Comparison of ENCODE assay signal across 11 mouse cellular contexts in genomic region chr3:157582626-157583405, GRCm38 (mm10). TPM values are rescaled to one million over a fixed set of nuclear protein-coding genes. Genes with fewer than 3 reads are reported as not detected.
DNase-seq lines count a peak whose midpoint lies in the region; ATAC-seq and TF ChIP-seq lines count a peak whose summit lies in the region.
"Had no signal": no experiment of that assay in that cellular context is flagged by ENCODE, and none has a peak within 500 bp of the region (broad histone marks: within the 10 kb centered on the region; RNA-seq: fewer than 3 reads in every experiment).

No protein-coding gene starts in this region.

- H3K4me3 ChIP-seq in lung, embryonic 14.5 days (ENCODE audit: low read depth, low read length): no peak overlapping the region
- H3K4me3 ChIP-seq in embryonic facial prominence, embryonic 10.5 days: no peak overlapping the region
- no peak overlapping the region for H3K4me3 ChIP-seq in hindbrain, postnatal 0 days (ENCODE audit: low read length)
- H3K4me3 ChIP-seq in midbrain, embryonic 14.5 days (replicated peaks; ENCODE audit: low read depth, low read length): no peak overlapping the region

- no peak overlapping the region for H3K4me2 ChIP-seq in lung, embryonic 14.5 days
- H3K4me2 ChIP-seq in hindbrain, postnatal 0 days (ENCODE audit: low read depth, low read length): no peak overlapping the region
- no peak overlapping the region for H3K4me2 ChIP-seq in midbrain, embryonic 14.5 days (ENCODE audit: low read length)

- H3K4me1 ChIP-seq in lung, embryonic 14.5 days (ENCODE audit: insufficient read depth): peaks cover 6% of the 10 kb centered on the region; the same call in 1 of the 2 replicates
- peaks cover 13% of the 10 kb centered on the region for H3K4me1 ChIP-seq in embryonic facial prominence, embryonic 10.5 days
- no peaks in the 10 kb centered on the region for H3K4me1 ChIP-seq in hindbrain, postnatal 0 days (ENCODE audit: insufficient read depth, low read length)
- H3K4me1 ChIP-seq in midbrain, embryonic 14.5 days (ENCODE audit: control insufficient read depth, insufficient read depth, low read length): no peaks in the 10 kb centered on the region

- no peaks in the 10 kb centered on the region for H3K9me3 ChIP-seq in lung, embryonic 14.5 days (ENCODE audit: low read depth, low read length)
- no peaks in the 10 kb centered on the region for H3K9me3 ChIP-seq in embryonic facial prominence, embryonic 10.5 days
- H3K9me3 ChIP-seq in hindbrain, postnatal 0 days (ENCODE audit: low read length): no peaks in the 10 kb centered on the region
- H3K9me3 ChIP-seq in midbrain, embryonic 14.5 days (ENCODE audit: control insufficient read depth, low read length): no peaks in the 10 kb centered on the region

- no peak overlapping the region for H3K27ac ChIP-seq in lung, embryonic 14.5 days (ENCODE audit: low read depth)
- 0 out of 2 replicates have a peak overlapping the region, but pooled peaks have one; percentile 40 for H3K27ac ChIP-seq in embryonic facial prominence, embryonic 10.5 days (replicated peaks)
- H3K27ac ChIP-seq in hindbrain, postnatal 0 days: no peak overlapping the region
- no peak overlapping the region for H3K27ac ChIP-seq in midbrain, embryonic 14.5 days (replicated peaks; ENCODE audit: low read depth, low read length)

- H3K9ac ChIP-seq in lung, embryonic 14.5 days: no peak overlapping the region
- H3K9ac ChIP-seq in hindbrain, postnatal 0 days (replicated peaks; ENCODE audit: low read length): no peak overlapping the region
- no peak overlapping the region for H3K9ac ChIP-seq in midbrain, embryonic 14.5 days (replicated peaks; ENCODE audit: low read length)

- TF ChIP-seq CTCF in lung, embryonic 14.5 days (IDR thresholded peaks at IDR 0.05; ENCODE audit: low read depth): no peak
- no peak for TF ChIP-seq CTCF in hindbrain, postnatal 0 days (IDR thresholded peaks at IDR 0.05; ENCODE audit: low read depth)

- H3K27me3 ChIP-seq in lung, embryonic 14.5 days (ENCODE audit: insufficient read depth, low read length): no peaks in the 10 kb centered on the region
- H3K27me3 ChIP-seq in embryonic facial prominence, embryonic 10.5 days (replicated peaks; ENCODE audit: low read depth, poor library complexity, severe bottlenecking): no peaks in the 10 kb centered on the region
- no peaks in the 10 kb centered on the region for H3K27me3 ChIP-seq in hindbrain, postnatal 0 days (ENCODE audit: insufficient read depth, low read length)
- H3K27me3 ChIP-seq in midbrain, embryonic 14.5 days (ENCODE audit: control insufficient read depth, insufficient read depth, low read length): no peaks in the 10 kb centered on the region

- H3K36me3 ChIP-seq in lung, embryonic 14.5 days (ENCODE audit: insufficient read depth): no peaks in the 10 kb centered on the region
- H3K36me3 ChIP-seq in embryonic facial prominence, embryonic 10.5 days (replicated peaks): no peaks in the 10 kb centered on the region
- H3K36me3 ChIP-seq in hindbrain, postnatal 0 days (ENCODE audit: insufficient read depth, low read length): no peaks in the 10 kb centered on the region
- no peaks in the 10 kb centered on the region for H3K36me3 ChIP-seq in midbrain, embryonic 14.5 days (ENCODE audit: control insufficient read depth, insufficient read depth, low read length)

- peak; percentile 59 for DNase-seq in lung, embryonic 14.5 days
- no peak for DNase-seq in lung, postnatal 14 days
- DNase-seq in embryonic facial prominence, embryonic 10.5 days (ENCODE audit: low spot score): peak; percentile 21
- peak; percentile 20 for DNase-seq in hindbrain, postnatal 0 days (ENCODE audit: low spot score)
- peak; percentile 4 for DNase-seq in midbrain, embryonic 14.5 days
- DNase-seq in left cerebral cortex, adult 8-10 months (ENCODE audit: low spot score in 2 of 2): no peak
- no peak for DNase-seq in adrenal gland, adult 2 months
- DNase-seq in left cerebral cortex, adult 11 months (ENCODE audit: low spot score): no peak
- DNase-seq: gastrocnemius, postnatal 25 days; heart, postnatal 4 days; thymus, postnatal 4 days had no signal

- 56% methylated on average over 5 of the region's 5 CpGs for WGBS in lung, embryonic 14.5 days
- 46% methylated on average over 5 of the region's 5 CpGs for WGBS in embryonic facial prominence, embryonic 10.5 days
- 44% methylated on average over 5 of the region's 5 CpGs for WGBS in hindbrain, postnatal 0 days
- 48% methylated on average over 5 of the region's 5 CpGs for WGBS in midbrain, embryonic 14.5 days

- ATAC-seq in lung, embryonic 14.5 days (ENCODE audit: insufficient read depth): no peak
- no peak for ATAC-seq in hindbrain, postnatal 0 days
- ATAC-seq in midbrain, embryonic 14.5 days (ENCODE audit: low FRiP score, low TSS enrichment): no peak

RNA-seq across cellular contexts. Expression of gene Ptger3, which starts 16.1 kb away (rescaled TPM):
- polyA plus RNA-seq in lung, embryonic 14.5 days (2014; fragmentation: Nextera tagmentation; extraction: Ambion mirVana): 9.6 and 10.3 TPM in 2 replicates
- polyA plus RNA-seq in embryonic facial prominence, embryonic 10.5 days (2016; fragmentation: Nextera tagmentation; extraction: Ambion mirVana): 0.94 and 1.6 TPM in 2 replicates
- 12.5 and 16.5 TPM in 2 replicates for total RNA-seq in hindbrain, postnatal 0 days (2014; rRNA removed)
- 9.0 and 9.4 TPM in 2 replicates for polyA plus RNA-seq in hindbrain, postnatal 0 days (2015; fragmentation: Nextera tagmentation; extraction: Ambion mirVana)
- 2.0 and 2.6 TPM in 2 replicates for polyA plus RNA-seq in midbrain, embryonic 14.5 days (2014; fragmentation: Nextera tagmentation; extraction: Ambion mirVana)
- total RNA-seq in left cerebral cortex, adult 8-10 months (2022): 1 to 10 TPM; 4.3 to 5.2 (median 4.8) TPM
- 10 to 100 TPM; 18.7 to 19.1 TPM for total RNA-seq in adrenal gland, adult 2 months (2021)
- 60.0 and 72.6 TPM in 2 replicates for polyA plus RNA-seq in adrenal gland, adult 2 months (2012; rRNA removed)

RNA-seq across cellular contexts. Expression of gene Zranb2, which starts 48.9 kb away (rescaled TPM):
- polyA plus RNA-seq in lung, embryonic 14.5 days (2014; fragmentation: Nextera tagmentation; extraction: Ambion mirVana): 99.2 and 104 TPM in 2 replicates
- polyA plus RNA-seq in embryonic facial prominence, embryonic 10.5 days (2016; fragmentation: Nextera tagmentation; extraction: Ambion mirVana): 109 and 116 TPM in 2 replicates
- 53.8 and 55.1 TPM in 2 replicates for total RNA-seq in hindbrain, postnatal 0 days (2014; rRNA removed)
- polyA plus RNA-seq in hindbrain, postnatal 0 days (2015; fragmentation: Nextera tagmentation; extraction: Ambion mirVana): 93.4 and 102 TPM in 2 replicates
- 120 and 121 TPM in 2 replicates for polyA plus RNA-seq in midbrain, embryonic 14.5 days (2014; fragmentation: Nextera tagmentation; extraction: Ambion mirVana)
- 100 to 1,000 TPM; 130 to 155 (median 135) TPM for total RNA-seq in left cerebral cortex, adult 8-10 months (2022)
- 10 to 100 TPM; 79.6 to 80.7 TPM for total RNA-seq in adrenal gland, adult 2 months (2021)
- polyA plus RNA-seq in adrenal gland, adult 2 months (2012; rRNA removed): 1.8 and 3.3 TPM in 2 replicates

Comparison
In these comparisons a context has a peak if more than half of its experiments do, and no peak if none do; other contexts are left out.
1. DNase-seq: peak in lung, embryonic 14.5 days (single experiment), embryonic facial prominence, embryonic 10.5 days (single experiment), hindbrain, postnatal 0 days (single experiment) and midbrain, embryonic 14.5 days (single experiment); none in lung, postnatal 14 days (single experiment), left cerebral cortex, adult 8-10 months (0 of 2), adrenal gland, adult 2 months (single experiment) and left cerebral cortex, adult 11 months (single experiment).
2. RNA of gene Zranb2, which starts 48.9 kb away (polyA plus RNA-seq): 120 to 121 TPM in midbrain, embryonic 14.5 days, 109 to 116 TPM in embryonic facial prominence, embryonic 10.5 days, 99.2 to 104 TPM in lung, embryonic 14.5 days and 93.4 to 102 TPM in hindbrain, postnatal 0 days; 1.8 to 3.3 TPM in adrenal gland, adult 2 months; every median in the first group is over 10 times any median in the second.